Mouse (Mus musculus) megakaryocyte progenitor cell, adult 5-6 weeks (primary cell): ENCODE data around the gene Rprd1b. TPM values are rescaled to one million over a fixed set of nuclear protein-coding genes. Genes with fewer than 3 reads are reported as not detected.
A peak's percentile ranks its signal among the peaks of the same experiment; 100 is the strongest.
"Not testable (repeated sequence)": the region's sequence is repeated elsewhere in the genome, so short reads cannot be mapped to it uniquely, and the experiment has no call there.

ENCODE experiments used
- ATAC-seq: replicated peaks from 2 replicates; pipeline ENCODE4 v1.8.0; 2016; ENCODE audit warnings: mild to moderate bottlenecking, moderate TSS enrichment, inconsistent platforms; ENCODE audit not compliant: poor library complexity
- total RNA-seq, 2 experiments: library from RNA; stranded (forward) in 1 of 2; stranded (reverse) in 1 of 2; fragments of 157-497, 149-512 nt in 1 of 2; fragments of 200-1000 nt in 1 of 2; gene quantifications; 2 replicates each; pipeline versions ENCODE4 v1.2.3 to v1.2.4; 2015 to 2017

Gene Rprd1b
- total RNA-seq, 2 experiments from 2014 or later: 23.9 to 38.4 TPM

DNA sequence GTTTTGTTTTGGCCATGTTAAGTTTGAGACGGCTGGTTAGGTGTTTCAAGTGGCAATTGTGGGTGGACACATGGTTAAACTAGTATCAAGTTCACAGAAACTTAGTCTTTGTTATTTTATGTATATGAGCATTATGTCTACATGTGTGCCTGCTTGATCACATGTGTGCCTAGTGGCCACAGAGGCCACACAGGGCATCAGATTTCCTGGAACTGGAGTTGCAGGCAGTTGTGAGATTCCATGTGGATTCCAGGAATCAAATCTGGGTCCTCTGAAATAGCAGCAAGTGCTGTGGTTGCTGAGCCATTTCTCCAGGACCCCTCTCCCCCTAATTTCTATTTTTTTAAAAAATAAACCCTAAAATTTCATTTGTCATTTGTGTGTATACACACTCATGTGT, 11.4 kb downstream of the Rprd1b start:
- ATAC-seq: no peak

DNA sequence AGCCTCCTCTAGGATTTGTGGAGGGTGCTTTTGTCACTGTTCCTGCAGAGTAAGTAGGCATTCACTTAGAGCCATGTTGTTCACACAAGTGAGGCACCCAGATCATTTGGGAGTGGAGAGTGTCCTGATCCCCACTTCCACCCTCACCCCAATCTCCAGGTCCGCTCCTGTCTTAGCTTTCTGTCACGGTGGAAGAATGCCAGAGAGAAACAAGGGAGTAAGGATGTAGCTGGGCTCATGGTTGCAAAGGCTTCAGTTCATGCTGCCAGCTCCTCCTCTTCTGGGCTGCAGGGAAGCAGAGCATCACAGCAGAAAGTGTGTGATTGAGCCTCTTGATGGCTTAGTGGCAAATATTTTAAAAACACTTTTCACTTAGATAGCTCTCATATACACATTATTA, 12.1 kb downstream of the Rprd1b start:
- ATAC-seq: no peak

DNA sequence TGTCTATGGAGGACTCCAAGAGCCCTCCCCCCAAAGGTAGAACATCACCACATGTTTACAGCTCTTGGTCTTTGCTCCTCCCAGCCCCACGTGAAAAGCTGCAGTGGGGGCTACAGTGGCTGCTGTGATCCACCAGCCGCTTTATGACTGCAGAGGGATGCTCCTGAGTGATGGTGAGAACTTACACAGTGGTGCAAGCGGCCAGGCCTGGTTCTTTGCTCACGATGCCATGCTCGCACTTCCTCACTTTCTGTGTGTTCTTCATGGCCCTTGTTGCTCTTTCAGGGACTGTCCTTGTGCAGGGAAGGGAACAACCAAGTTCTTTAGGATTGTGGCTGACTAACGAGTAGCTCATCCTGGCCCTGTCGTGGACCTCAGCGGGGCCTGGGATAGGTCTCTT, 15.2 kb downstream of the Rprd1b start:
- ATAC-seq: no peak

DNA sequence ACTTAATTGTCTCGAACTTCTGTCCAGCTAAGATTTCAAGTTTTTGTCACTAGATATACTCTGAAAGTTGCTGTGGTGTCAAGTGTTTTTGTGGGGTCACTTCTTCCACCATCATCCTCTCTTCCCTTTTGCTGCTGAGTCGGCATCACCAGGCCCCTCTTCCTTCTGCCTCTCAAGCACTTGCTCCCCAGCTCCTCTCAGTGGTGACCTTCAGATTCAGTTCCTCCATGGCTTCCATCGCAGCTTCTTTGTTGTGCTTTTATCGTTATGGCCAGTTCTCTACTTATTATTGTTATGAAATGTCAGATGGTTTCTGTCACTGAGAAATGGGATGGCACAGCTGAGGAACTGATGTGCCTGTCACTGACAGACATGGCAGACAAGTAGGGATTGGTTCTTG, 17.9 kb downstream of the Rprd1b start:
- ATAC-seq: no peak

DNA sequence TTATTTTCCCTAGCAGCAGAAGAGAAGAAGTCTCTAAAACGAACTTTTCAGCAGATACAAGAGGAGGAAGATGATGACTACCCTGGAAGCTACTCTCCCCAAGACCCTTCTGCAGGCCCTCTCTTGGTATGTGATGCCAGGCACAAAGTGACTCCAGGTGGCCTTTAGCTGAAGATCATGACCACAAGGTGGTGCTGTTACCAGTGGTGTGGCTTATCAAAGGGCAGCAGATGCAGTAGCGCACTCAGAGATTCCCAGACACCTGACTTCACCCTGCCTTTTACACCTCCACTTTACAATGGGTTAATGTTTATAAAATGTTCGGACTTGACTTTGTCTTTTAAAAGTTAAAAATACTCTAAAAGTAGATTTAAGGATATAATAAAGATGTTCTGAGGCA, 19.6 kb downstream of the Rprd1b start:
- ATAC-seq: peak; percentile 99

DNA sequence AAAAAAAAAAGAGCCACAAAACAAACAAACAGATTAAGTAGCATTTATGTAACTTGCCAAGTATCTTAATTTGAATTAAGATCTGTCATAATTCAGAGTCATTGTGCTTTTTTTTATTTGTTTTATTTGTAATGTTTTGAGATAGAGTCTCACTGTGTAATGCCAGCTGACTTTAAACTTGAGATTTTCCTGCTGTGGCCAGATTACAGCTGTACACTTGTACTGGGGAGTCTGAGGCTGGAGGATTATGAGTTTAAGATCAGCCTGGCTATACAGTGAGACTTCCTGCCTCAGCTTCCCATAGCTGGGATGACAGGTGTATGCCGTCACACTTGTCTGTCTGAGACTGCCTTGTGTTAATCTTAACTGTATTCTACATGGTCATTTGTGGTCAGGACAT, 20.4 kb downstream of the Rprd1b start:
- ATAC-seq: no peak

DNA sequence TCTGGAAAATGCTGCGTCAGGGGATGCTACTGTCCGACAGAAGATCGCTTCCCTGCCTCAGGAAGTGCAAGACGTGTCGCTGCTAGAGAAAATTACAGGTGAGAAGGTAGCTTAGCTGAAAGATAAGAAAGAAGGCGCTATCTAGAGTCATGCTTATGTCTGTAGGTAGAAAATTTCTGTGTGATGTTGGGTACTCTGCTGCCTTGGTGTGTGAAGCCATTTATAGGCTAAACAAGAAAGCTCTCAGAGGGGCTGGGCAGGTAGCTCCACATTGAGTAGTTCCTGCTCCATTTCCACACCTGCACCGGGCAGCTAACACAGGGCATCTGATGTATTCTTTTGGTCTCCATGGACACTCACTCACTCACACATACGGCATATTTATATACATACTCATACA, 21.8 kb downstream of the Rprd1b start:
- ATAC-seq: no peak

DNA sequence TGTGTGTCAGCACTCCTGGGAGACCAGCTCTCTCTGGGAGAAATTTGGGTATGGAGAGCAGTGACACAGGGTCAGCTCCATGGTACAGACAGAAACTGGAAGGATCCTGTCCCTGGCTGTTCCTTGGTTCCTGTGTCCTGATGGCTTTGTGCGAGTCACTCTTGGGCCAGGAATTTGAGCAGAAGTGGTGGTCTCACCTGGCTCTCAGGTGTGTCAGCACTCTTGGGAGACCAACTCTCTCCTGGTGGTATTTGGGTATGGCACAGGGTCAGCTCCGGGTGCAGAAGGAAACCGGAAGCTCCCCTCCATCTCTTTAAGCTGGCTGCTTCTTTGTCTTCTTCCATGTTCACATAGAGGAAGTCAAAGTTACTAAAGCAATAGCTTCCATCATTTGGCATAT, 26.3 kb downstream of the Rprd1b start:
- ATAC-seq: no peak

DNA sequence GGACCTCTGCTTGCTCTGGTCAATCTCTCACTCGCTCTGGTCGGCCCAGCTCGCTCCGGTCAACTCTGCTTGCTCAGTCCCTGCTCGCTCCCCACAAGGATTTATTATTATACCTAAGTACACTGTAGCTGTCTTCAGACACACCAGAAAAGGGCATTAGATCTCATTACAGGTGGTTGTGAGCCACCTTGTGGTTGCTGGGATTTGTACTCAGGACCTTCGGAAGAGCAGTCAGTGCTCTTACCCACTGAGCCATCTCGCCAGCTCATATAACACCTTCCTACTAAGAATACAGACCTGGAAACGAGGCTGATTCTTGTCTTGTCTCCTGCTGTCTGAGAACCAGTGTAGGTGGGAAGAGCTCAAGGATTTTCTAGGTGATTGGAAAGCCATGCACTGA, 27.1 kb downstream of the Rprd1b start:
- ATAC-seq: not testable (repeated sequence)

DNA sequence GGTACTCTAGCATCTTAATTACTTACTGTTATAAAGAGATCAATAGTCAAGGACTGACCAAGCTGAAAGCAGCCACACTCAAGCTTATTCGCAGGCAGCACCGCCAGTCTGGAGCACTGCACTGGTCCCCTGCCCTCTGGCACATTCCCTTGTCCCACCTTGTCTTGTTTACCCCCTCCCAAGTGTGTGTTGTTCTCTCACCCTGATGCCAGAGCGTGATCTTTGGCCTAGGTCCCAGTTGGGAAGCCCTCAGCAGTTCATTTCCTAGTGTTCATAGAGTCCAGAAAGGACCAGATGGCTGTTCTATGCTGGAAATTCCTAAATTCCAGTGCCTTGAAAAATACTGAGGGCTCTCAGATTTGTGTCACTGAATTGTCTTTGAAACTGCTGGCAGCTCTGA, 28.7 kb downstream of the Rprd1b start:
- no peak for ATAC-seq

DNA sequence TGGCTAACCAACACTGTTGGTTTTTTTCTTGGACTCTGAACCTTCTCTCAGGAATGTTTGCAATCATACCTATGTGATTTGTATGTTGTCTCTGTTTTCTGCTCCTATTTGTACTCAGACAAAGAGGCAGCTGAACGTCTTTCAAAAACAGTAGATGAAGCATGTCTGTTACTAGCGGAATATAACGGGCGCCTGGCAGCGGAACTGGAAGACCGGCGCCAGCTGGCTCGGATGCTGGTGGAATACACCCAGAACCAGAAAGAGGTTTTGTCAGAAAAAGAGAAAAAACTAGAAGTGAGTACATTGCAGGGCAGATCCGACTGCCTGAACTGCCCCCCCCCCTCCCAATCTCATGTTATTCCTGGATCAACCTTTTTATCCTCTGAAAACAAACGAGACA, 30.2 kb downstream of the Rprd1b start:
- ATAC-seq: no peak

DNA sequence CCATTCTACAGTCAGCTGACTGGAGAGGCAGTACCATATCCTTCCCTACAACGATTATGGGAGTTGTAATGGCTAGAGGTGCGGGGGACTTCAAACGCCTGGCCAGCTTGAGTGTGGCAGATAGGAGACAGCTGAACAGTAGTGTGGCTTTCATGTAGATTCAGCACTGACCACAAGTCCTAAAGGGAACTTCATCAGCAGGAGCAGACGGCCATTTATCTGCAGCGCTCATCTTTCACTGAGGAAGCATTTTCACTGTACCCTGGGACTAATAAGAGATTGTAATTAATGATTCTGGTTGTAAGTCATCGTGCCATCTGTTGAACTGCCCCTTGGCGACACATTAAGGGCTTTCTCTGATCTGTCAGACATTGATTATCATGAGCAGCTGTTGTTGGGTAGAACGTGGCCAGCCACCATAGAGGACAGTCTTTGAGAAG, 31.4 kb downstream of the Rprd1b start:
- peak; percentile 55 for ATAC-seq

DNA sequence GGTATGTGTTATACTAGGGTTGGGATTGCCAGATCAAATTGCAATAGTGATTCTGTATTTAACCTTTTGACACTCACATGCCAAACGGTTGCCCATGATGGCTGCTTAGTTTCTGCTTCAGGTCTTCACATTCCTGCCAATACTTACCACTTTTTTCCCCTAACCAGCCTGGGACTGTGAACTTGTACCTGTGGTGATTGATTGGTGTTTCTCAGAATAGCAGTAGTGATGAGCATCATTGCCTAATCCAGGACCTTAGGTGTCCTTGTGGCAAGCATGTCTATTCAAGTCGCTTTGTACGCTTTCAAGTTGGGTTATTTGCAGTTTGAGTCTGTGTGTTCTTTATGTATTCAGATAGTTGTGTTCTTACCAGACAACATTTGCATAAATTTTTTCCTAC, 34.7 kb downstream of the Rprd1b start:
- no peak for ATAC-seq

DNA sequence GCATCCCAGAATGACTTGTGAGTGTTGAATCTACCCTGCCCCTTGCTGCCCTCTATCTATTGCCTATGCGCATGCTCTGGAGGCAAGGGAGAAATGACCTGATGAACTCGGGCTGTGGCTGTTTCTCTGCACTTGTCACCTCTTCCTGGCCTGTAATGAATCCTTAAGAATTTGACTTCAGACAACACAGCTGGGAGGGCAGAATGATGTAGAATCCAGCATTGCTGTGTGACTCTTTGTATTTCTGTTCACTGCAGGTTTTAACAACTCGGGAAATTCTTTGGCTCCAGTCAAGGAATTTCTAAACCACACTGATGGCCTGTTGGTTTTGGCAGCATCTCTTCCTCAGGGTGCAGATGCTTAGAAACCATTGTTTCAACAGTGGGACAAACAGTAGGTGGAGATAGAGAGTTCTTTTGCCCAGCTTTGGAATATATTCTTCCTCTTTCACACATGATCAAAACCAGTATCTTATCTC, 36.3 kb downstream of the Rprd1b start:
- ATAC-seq: peak; percentile 74

DNA sequence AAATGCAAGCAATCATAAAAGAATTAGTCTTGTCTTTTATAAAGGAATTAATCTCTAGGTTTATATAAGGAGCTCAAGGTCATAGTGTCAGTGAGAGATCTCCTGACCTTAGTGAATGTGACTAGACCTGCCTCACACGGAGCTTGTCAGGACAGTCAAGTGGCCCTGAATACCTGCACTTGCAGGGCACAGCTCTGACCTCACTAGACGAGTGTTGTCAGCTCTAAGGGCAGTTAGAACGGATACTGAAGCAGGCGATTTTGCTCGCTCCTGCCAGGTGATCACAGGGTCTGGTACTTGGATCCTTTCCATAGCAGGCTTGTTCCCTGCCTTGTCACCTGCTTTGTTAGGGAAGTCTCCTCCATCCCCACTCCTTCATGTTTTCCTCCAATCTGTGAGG, 36.8 kb downstream of the Rprd1b start:
- no peak for ATAC-seq

DNA sequence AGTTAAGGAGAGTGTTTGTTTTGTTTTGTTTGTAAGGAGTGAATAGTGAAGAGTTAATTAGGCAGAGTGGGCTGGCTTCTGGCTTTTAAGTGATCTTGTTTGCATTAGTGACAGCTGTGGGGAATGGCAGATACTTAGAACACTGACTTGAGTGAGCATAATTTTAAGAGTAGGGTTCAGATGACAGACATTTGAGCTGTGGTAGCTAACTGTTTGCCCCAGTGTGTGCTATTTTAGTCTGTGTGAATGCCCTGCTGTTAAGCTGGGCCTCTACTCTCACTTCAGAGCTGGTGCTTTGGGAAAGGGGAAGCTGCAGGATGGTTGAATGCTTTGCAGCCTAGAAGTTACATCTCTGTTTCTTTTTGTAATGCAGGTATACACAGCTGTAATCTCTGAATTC, 38.2 kb downstream of the Rprd1b start:
- no peak for ATAC-seq

DNA sequence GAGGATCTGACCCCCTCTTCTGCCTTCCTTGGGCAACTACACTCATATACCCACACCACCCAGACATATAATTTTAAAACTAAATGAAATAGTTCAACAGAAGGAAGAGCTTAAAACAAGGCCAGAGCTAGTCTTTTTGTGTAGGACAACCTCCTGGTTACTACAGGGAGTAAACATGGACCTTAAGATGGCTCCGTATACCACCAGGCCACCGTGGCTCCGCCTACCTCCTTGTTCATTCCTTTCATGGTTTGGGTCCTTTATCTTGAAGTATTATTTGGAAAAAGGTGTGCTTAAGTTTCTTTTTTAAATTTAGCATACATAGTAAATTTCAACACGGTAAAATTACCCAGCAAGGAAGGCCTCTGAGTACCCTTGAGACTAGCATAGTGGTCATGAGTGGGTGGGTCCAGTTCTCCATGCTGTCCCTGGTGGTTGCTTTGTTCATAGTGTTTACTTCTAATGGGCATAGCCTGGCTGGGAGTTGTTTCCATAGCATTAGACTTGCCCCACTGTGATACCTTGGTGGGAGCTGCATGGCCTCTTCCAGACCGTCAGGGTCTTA, 39.0 kb downstream of the Rprd1b start:
- no peak for ATAC-seq

DNA sequence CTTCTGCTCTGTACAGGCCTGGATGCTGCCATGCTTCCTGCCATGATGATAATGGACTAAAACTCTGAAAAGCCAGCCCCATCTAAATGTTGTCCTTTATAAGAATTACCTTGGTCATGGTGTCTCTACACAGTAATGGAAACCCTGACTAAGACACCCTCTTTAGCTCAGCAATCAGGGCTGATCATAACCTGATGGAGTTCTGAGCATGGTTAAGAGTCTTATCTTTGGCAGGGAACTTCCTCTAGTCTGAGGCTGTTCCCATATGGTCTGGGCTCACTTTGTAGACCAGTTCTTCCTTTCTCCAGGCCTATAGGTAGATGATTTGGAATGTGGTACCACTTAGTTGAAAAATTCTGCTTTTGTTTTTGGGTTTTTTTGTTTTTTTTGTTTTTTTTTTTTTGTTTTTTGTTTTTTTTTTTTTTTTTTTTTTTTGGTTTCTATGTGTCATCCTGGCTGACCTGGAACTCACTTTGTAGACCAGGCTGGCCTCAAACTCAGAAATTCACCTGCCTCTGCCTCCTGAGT, 40.2 kb downstream of the Rprd1b start:
- no peak for ATAC-seq

DNA sequence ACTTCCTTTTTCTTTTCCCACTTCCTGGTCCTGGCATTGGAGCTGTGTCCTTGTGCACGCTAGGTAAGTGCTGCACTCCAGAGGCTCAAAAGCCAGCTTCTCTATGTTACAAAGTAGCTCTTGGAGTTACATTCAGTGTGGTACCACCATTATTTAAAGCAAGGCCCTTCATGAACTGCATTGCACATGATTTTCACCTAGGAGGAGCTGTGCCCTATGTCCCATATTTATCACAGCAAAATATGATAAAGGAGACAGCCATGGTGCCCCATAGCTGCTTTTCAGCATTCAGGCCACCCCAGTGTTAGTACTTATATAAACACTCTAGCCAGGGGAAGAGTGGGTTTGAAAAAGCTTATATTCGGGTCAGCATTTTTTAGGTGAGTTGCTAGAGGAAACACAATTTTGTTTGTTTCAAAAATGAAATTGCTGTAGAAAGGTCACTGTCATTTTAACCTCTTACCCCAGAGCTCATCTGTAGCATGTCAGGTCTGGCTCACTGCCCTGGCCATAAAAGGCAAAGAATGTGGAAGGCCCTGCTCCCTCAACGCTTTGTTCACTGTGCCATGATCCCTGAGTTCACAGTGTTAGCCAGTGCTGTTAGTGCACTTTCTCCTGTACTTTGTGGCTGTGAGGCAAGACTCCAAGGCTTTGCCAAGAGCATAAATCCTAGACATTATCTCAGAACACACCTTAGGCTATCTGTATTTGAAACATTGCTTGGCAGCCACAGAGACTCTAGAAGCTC, 42.8 kb downstream of the Rprd1b start:
- ATAC-seq: peak; percentile 39; the same call in 1 of the 2 replicates

DNA sequence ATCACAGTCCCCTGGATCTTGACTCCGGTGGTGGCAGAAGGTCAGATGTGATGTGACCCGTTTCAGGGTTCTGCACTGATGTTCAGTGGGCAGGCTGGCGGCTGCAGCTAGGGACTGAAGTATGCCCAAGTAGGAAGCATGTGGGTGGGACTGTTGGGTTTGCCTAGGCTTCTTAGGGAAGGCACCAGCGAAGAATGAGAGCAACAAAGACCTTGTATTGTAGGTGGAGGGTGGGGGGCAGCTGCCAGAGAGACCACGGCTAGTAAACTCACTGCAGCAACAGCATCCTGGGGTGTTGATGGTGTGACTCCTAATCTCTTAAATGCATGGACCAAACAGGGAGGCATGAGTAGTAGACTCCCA, 43.3 kb downstream of the Rprd1b start:
- ATAC-seq: no peak

DNA sequence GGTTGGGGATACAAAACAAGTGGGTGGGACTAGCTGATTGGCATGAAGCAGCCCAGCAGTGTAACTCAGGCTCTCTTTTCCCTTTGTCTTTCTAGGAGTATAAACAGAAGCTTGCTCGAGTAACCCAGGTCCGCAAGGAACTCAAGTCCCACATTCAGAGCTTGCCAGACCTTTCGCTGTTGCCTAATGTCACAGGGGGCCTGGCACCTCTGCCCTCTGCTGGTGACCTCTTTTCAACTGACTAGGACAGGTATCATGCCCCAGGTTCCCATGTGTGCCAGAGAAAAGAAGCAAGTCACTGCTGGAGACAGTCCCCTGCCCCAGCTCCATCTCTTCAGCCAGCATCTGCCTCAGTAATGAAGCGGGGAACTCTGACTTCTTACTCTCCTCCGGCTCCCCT, 46.5 kb downstream of the Rprd1b start:
- no peak for ATAC-seq

DNA sequence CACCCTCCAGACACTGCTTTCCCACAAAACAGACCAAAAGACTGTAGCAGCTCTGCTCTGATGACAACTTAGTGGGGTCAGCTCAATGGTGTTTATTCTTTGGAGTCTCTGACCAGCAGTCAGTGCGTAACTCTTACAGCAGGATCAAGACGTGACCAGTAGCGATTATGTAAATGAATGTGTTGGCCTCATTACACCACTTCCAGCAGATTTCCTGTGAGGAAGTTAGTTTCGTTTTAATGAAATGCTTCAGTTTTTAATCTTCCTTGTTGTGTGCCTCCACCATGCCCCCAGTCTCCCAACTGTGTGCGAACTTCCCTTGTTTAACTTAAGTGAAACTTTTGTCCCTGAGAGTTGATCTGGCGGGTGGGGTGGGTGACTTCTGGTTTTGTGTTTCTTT, 48.4 kb downstream of the Rprd1b start:
- peak; percentile 68 for ATAC-seq

DNA sequence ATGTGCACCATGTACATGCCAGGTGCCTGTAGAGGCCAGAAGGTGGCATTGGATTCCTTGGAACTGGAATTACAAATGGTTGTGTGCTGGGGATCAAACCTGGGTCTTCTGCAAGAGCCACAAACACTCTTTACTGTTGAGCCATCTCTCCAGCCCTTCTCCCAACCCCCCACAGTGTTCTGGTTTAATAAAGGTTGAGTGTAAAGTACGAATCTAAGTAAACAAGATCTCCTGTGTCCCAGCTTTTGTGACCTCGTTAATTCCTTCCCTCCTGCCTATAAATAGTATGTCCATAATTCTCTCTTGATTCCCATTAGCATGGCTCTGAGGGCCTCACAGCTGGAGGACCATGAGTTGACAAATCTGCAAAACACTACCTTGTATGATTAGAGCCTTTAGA, 49.7 kb downstream of the Rprd1b start:
- ATAC-seq: no peak
